Mouse (Mus musculus) left cerebral cortex, postnatal 4 days (tissue): Measurements from ENCODE around the gene Scarb2. TPM values are rescaled to one million over a fixed set of nuclear protein-coding genes. Genes with fewer than 3 reads are reported as not detected.

ENCODE experiments used
- DNase-seq: peaks from one replicate; pipeline ENCODE4 v3.0.0-alpha.2; 2022
- intact Hi-C: fragments of 180-260 bp; cut with DNase I; formaldehyde crosslinking; loops from one replicate; pipeline ENCODE4 v1.15.1; 2025
- total RNA-seq, 2 experiments: library from RNA; stranded (reverse); gene quantifications; 2 replicates each; pipeline ENCODE4 v1.2.3; 2021

Gene Scarb2
- total RNA-seq, 2 experiments from 2014 or later = 112 to 115 TPM

DNA sequence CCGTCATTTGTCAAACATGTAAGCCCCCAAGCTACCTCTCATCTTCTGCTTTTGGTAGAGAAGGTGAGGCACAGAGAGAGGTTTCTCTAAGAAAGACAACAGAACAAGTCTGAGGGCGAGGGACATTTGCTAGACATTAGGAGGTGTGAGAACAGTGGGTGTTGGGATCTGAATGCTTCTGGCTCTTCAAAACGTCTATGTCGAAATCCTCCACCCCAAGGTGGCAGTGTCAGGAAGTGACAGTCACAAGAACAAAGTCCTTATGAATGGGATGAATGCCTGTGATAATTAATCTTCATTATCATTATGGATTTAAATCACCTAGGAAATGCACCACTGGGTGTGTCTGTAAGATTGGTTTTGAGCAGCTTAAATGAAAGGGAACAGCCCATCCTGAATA lies 11.3 kb downstream of the Scarb2 start:
- intact Hi-C loops = no loop called here
- no peak for DNase-seq

GRCm38 (mm10) chr5:92493423-92493822 lies 13.2 kb downstream of the Scarb2 start:
- DNase-seq = no peak
- intact Hi-C loops = no loop called here

DNA sequence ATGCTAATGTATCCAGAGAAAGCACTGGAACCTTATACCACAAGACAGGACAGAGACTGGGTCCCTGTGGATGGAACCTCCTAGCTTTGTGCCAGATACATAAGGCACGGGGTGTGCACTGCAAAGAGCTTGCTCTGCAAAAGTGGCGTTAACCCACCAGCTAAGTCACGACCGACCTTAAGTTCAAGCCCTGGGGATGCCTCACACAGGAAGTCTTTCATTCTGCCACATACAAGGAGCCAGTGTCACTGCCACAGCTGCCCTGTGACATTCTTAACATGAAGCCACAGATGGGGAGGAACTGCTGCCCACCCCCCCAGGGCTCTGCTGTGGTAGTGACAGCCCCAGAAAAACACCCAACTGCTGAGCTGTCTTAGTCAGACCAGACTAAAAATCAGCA lies 15.9 kb downstream of the Scarb2 start:
- no peak for DNase-seq
- intact Hi-C loops = no loop called here

DNA sequence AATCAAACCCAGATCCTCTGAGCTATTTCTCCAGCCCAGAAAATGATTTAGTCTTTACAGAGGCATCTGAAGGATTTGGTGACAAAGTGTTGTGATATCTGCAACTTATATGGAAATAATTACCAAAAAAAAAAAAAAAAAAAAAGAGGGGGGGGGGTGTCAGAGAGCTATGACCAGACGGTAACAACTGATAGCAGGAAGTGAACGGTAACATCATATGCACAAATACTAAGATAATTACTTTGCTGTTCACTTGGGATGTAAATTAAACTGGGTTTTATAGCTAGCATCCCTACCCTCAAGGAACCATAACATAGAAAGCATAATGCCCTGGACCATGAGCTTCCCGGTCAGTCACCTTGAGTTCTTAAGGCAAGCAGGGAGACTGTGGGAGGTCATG lies 16.3 kb downstream of the Scarb2 start:
- no peak for DNase-seq
- intact Hi-C loops = no loop called here

- intact Hi-C loops = no loop called here
- peak; percentile 46 for DNase-seq
Measured at GRCm38 (mm10) chr5:92489503-92489902, 17.1 kb downstream of the Scarb2 start.

GRCm38 (mm10) chr5:92488961-92489360 lies 17.7 kb downstream of the Scarb2 start:
- DNase-seq = no peak
- intact Hi-C loops = no loop called here

- DNase-seq = no peak
- intact Hi-C loops = no loop called here
Measured at GRCm38 (mm10) chr5:92488408-92488807, 18.2 kb downstream of the Scarb2 start.

- intact Hi-C loops = no loop called here
- no peak for DNase-seq
Measured at GRCm38 (mm10) chr5:92486758-92487157, 19.9 kb downstream of the Scarb2 start.

DNA sequence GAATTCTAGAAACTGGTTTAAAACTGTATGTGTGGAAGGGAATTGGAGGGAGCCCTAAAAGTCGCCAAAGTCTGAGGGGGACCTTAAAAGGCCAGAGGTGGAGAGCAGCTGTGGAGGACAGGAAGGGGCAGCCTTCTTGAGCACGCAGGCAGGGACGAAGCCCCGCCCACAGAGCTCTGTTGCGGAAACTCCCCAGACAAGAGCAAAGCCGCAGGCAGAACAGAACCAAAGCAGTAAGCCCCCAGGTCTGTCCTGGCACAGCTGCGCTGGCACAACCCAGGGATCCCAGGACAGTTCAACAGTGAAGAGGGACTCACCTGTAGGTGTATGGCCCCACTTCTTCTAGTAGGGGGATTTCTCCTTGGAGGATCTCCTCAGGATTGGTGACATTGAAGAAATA lies 21.8 kb downstream of the Scarb2 start:
- intact Hi-C loops = no loop called here
- DNase-seq = no peak

DNA sequence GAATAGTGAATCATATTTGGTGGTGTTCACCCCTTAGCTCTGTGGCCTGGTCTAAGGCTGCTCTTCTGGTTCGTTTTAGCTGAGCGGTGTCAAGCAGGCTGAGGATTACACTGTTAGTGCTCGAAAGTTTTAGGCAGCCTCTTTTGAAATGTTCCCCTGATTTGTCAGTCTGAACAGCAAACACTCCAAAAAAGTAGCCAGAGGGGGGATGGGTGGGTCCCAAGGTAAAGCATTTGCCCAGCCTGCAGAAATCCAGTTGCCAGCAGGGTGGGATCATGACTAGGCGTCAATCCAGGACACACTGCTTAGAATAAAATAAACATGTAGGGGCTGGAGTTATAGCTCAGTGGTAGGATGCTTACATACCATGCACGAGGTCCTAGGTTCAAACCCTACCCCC lies 33.8 kb downstream of the Scarb2 start:
- DNase-seq = no peak
- intact Hi-C loops = no loop called here

GRCm38 (mm10) chr5:92471531-92471930 lies 35.1 kb downstream of the Scarb2 start:
- DNase-seq = no peak
- intact Hi-C loops = no loop called here

DNA sequence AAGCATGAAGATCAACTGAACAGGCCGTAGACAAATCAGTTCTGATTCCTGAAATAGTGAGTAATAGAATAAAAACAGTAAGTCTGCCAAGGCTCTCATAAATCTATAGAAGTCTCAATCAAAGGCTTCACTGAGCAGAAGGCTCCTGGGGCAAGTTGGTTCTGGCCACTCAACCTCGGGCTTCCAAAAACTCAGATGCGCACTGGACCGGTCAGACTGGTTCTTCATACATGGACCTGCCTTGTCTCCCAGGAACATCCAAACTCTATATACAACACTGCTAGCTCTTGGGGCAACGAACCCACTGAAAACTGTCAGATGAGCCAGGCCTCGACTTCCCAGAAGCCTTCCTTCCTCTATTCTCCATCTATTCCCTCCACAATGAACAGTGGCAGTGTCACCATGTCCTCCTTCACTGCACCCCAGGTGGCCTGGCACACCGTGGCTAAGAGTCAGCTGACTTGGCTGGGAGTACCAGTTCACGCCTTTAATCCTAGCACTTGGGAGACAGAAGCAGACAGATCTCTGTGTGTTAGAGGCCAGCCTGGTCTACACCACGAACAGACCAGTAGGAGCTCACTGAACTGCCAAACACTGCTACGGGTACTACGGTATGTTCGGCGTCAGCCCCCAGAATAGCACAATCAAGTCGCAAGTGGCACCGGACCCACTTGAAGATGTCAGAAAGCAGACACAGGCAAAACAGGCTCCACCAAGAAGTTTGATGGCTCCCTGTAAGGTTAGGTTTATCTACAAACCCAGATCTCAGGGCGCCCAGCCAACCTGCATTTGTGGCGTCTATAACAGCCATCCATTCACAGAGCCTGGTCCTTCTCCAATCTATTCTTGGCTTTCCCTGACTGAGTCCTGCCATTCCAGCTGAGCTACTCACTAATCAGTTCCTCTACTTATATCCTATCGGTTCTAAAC lies 37.2 kb downstream of the Scarb2 start:
- peak; percentile 25 for DNase-seq
- intact Hi-C loops = no loop called here

- intact Hi-C loops = no loop called here
- no peak for DNase-seq
Measured at GRCm38 (mm10) chr5:92468234-92468633, 38.4 kb downstream of the Scarb2 start.

GRCm38 (mm10) chr5:92467102-92467766 lies 39.4 kb downstream of the Scarb2 start:
- intact Hi-C loops = no loop called here
- DNase-seq = no peak

- intact Hi-C loops = no loop called here
- DNase-seq = no peak
Measured at GRCm38 (mm10) chr5:92465511-92465910, 41.1 kb downstream of the Scarb2 start.

- DNase-seq = peak; percentile 73
- intact Hi-C loops = no loop called here
Measured at GRCm38 (mm10) chr5:92461321-92461720, 45.3 kb downstream of the Scarb2 start.

GRCm38 (mm10) chr5:92458726-92459125 lies 47.9 kb downstream of the Scarb2 start:
- intact Hi-C loops = no loop called here
- no peak for DNase-seq

GRCm38 (mm10) chr5:92457410-92457809 lies 49.2 kb downstream of the Scarb2 start:
- DNase-seq = no peak
- intact Hi-C loops = no loop called here

DNA sequence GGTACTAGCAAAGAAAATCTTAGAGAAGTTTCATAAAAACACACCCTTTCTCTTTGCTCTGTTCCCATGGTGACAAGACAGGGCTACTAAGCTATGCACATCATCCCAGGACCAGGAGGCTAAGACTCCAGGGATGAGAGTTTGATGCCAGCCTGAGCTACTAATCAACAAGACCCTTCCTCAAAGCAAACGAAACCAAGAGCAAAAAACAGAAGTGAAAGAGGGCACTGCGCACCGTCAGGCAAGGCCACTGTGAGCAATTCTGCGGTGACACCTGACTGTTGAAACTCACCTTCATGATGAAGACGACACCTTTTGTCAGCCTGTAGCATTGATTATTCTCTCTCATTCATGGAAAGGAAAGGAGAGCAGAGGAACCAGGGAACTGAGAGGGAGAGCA lies 53.8 kb downstream of the Scarb2 start:
- intact Hi-C loops = no loop called here
- DNase-seq = no peak

DNA sequence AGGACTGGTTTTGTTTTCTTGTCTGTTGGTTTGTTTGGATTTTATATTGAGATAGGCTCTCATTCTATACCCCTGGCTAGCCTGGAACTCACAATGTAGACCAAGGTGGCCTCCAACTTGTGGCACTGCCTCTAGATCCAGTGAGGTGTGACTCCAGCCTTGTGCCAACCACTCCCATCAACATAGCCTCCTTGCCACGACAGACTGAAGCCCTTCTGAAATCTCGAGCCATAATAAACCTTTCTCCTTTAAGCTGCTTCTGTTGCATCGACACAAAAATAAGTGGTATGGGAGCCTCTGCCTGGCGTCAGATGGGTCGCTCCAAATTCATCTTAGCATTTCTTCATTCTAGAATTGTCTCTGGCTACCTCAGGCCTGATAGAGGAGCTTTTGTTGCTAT lies 59.9 kb downstream of the Scarb2 start:
- intact Hi-C loops = no loop called here
- no peak for DNase-seq

DNA sequence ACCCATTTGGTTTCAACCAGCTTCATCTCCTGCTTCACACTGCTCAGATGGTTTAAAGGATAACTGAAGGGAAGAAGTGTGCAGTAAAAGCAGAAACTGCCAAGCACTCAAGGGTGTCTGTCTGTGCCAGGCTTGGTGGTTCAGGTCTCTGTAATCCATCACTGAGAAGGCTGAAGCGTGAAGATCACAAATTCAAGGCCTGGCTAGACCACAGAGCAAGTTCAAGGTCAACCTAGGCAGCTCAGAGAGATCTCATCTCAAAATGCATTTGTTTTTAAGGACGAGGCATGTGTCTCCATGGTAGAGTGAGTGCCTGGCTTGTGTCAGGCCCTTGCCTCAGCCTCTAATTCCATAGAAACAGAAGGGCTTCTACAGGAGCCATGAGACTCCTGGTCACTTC lies 61.6 kb downstream of the Scarb2 start:
- intact Hi-C loops = no loop called here
- DNase-seq = no peak

GRCm38 (mm10) chr5:92442914-92443313 lies 63.7 kb downstream of the Scarb2 start:
- DNase-seq = no peak
- intact Hi-C loops = no loop called here
